In the genomic region with DNA sequence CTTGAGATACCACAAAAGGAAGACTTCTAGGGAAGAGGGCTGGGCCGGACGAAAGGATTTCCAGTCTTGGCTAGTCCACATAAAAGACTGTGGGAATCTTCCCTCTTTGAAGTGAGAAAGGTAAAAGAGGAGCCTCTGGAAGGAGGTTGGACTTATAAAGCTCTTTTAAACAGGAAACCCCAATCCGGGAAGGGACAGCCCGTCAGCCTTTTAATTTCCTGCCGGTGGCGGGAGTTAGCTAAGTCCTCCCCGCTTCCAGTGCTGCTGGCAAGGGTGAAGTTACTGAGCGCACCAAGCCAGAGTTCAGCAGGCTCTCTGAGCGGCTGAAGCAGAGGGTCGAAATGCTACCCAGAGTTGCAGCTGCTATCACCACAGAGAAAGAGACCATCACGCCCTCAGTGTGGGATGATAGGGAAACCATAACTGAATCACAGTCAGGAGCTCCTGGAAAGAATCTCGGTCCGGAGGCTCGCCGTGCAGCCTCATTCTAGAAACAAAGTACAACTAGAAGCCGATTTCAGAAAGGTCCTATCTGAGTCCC, we compare ENCODE assay signal across 8 mouse cellular contexts.
A peak's percentile ranks its signal among the peaks of the same experiment; 100 is the strongest.
DNase-seq lines count a peak whose midpoint lies in the region; ATAC-seq and TF ChIP-seq lines count a peak whose summit lies in the region.

No protein-coding gene starts in this region.

- H3K27ac ChIP-seq in brown adipose tissue, adult 24 weeks (replicated peaks; ENCODE audit: low read depth, low read length): peak overlapping the region; percentile 93
- peak overlapping the region; percentile 89 for H3K27ac ChIP-seq in intestine, embryonic 16.5 days (ENCODE audit: low read length)
- H3K27ac ChIP-seq in liver, postnatal 0 days (ENCODE audit: low read depth): peak overlapping the region; percentile 69

- ATAC-seq in intestine, embryonic 16.5 days: peak; percentile 43
- ATAC-seq in liver, postnatal 0 days: peak; percentile 45

- no peaks in the 10 kb centered on the region for H3K9me3 ChIP-seq in intestine, embryonic 16.5 days (ENCODE audit: control insufficient read depth, low read length)
- no peaks in the 10 kb centered on the region for H3K9me3 ChIP-seq in liver, postnatal 0 days (ENCODE audit: low read length)

- peak overlapping the region; percentile 90 for H3K9ac ChIP-seq in intestine, embryonic 16.5 days (ENCODE audit: low read depth, low read length)
- H3K9ac ChIP-seq in liver, postnatal 0 days (replicated peaks): peak overlapping the region; percentile 73

- under 1% methylated on average over 16 of the region's 16 CpGs for WGBS in intestine, embryonic 16.5 days
- WGBS in liver, postnatal 0 days (ENCODE audit: insufficient replicate concordance): 5% methylated on average over 16 of the region's 16 CpGs

- H3K4me3 ChIP-seq in brown adipose tissue, adult 24 weeks (ENCODE audit: insufficient read depth, low read depth, low read length): peak overlapping the region; percentile 85
- peak overlapping the region; percentile 84 for H3K4me3 ChIP-seq in intestine, embryonic 16.5 days (ENCODE audit: low read length)
- peak overlapping the region; percentile 53 for H3K4me3 ChIP-seq in liver, postnatal 0 days (ENCODE audit: low read depth, low read length)

- TF ChIP-seq EP300 in liver, postnatal 0 days (IDR thresholded peaks at IDR 0.05; ENCODE audit: low read depth): no peak

- peak; percentile 7 to 9 for DNase-seq in cerebellum, adult 18-20 months
- no peak for DNase-seq in cerebellum, adult 8-10 months
- DNase-seq in heart, adult 11 months: peak; percentile 97
- DNase-seq in liver, postnatal 0 days: peak; percentile 30
- DNase-seq in retina, embryonic 14.5 days (ENCODE audit: low spot score): peak; percentile 57
- DNase-seq in spleen, adult 12 weeks (ENCODE audit: low spot score): no peak

- H3K4me1 ChIP-seq in brown adipose tissue, adult 24 weeks (ENCODE audit: control insufficient read depth, insufficient read depth, insufficient read length, low read length): peaks cover 21% of the 10 kb centered on the region; the same call in 1 of the 2 replicates
- H3K4me1 ChIP-seq in intestine, embryonic 16.5 days (ENCODE audit: control insufficient read depth, insufficient read depth, low read length): peaks cover 19% of the 10 kb centered on the region
- no peaks in the 10 kb centered on the region; the same call in 1 of the 2 replicates for H3K4me1 ChIP-seq in liver, postnatal 0 days (ENCODE audit: insufficient read depth)

- H3K36me3 ChIP-seq in intestine, embryonic 16.5 days (ENCODE audit: control insufficient read depth, insufficient read depth, low read length): no peaks in the 10 kb centered on the region
- H3K36me3 ChIP-seq in liver, postnatal 0 days (replicated peaks; ENCODE audit: insufficient read depth, low read length): no peaks in the 10 kb centered on the region

- TF ChIP-seq CTCF in liver, postnatal 0 days (IDR thresholded peaks at IDR 0.05; ENCODE audit: low read depth): no peak

- H3K4me2 ChIP-seq in intestine, embryonic 16.5 days (ENCODE audit: low read depth, low read length): peak overlapping the region; percentile 86
- peak overlapping the region; percentile 73 for H3K4me2 ChIP-seq in liver, postnatal 0 days (ENCODE audit: low read depth, low read length)

- H3K27me3 ChIP-seq in intestine, embryonic 16.5 days (replicated peaks; ENCODE audit: control insufficient read depth, insufficient read depth, low read length): no peaks in the 10 kb centered on the region
- peaks cover 4% of the 10 kb centered on the region; the same call in 1 of the 2 replicates for H3K27me3 ChIP-seq in liver, postnatal 0 days (ENCODE audit: insufficient read depth, low read length)

Comparison
In these comparisons a context has a peak if more than half of its experiments do, and no peak if none do; other contexts are left out.
1. DNase-seq: peak in cerebellum, adult 18-20 months (2 of 2), heart, adult 11 months (single experiment), liver, postnatal 0 days (single experiment) and retina, embryonic 14.5 days (single experiment); none in cerebellum, adult 8-10 months (single experiment) and spleen, adult 12 weeks (single experiment).
2. Peak in every context shown above with its lines, with median percentiles within 50 percentile points of each other: H3K27ac ChIP-seq and H3K4me3 ChIP-seq.